Mouse (Mus musculus): ENCODE measurements around the gene Pde8b. TPM values are rescaled to one million over a fixed set of nuclear protein-coding genes. Genes with fewer than 3 reads are reported as not detected.

Pde8b gene
- polyA plus RNA-seq (2012; rRNA removed) = 11.9 and 13.0 TPM in 2 replicates

GRCm38 (mm10) chr13:95249511-95250456, at the start of gene Pde8b:
Gene Pde8b (minus strand): TSS chr13:95250336.

GRCm38 (mm10) chr13:94976219-94977186, 273.6 kb downstream of the Pde8b start, which contains the start of gene Wdr41:
Gene Wdr41 (plus strand): TSS chr13:94976344.

Other genes with a start within 250 kb of the Pde8b start
- gene Zbed3, start 73.3 kb upstream of the Pde8b start, polyA plus RNA-seq (2012; rRNA removed) = 26.2 and 26.8 TPM in 2 replicates
- gene Aggf1, start 125.0 kb upstream of the Pde8b start, polyA plus RNA-seq (2012; rRNA removed) = 30.4 and 32.7 TPM in 2 replicates
- gene Crhbp, start 194.6 kb upstream of the Pde8b start, polyA plus RNA-seq (2012; rRNA removed) = 3.3 and 4.1 TPM in 2 replicates
- gene S100z, start 228.4 kb upstream of the Pde8b start, polyA plus RNA-seq (2012; rRNA removed) = not detected in 2 replicates